Mouse (Mus musculus): ENCODE results near the gene Rab4a. TPM values are rescaled to one million over a fixed set of nuclear protein-coding genes. Genes with fewer than 3 reads are reported as not detected.
A peak's percentile ranks its signal among the peaks of the same experiment; 100 is the strongest.

The Rab4a gene
- polyA plus RNA-seq, 1 experiment from 2014 or later: 32.1 TPM

DNA sequence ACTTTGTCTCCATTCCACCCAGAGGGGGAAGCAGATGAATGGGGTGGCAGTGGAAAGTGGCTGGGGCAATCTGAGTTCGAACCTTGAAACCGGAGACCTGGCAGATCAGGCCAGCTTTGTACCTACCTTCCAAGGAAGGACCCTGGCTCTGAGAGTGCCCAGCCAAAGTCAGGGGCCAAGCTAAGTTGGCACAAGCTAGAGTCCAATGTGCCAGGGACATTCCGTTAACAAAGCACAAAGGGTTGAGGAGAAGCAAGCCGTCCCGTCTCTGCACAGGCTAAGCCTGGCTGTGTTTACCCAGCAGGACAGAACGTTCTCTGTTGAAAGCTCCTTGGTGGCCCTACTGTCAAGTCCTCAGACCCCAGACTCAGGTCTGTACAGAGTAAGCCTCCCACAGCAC is 19.6 kb upstream of the Rab4a start:
- H3K4me3 ChIP-seq (ENCODE audit: low read depth, low read length): no peak overlapping the region
- TF ChIP-seq EP300 (IDR thresholded peaks at IDR 0.05) (no peak), CTCF (IDR thresholded peaks at IDR 0.05) (no peak)
- H3K9ac ChIP-seq (replicated peaks; ENCODE audit: low read depth): no peak overlapping the region
- H3K4me1 ChIP-seq (ENCODE audit: insufficient read depth, low read depth, low read length): no peaks in the 10 kb centered on the region
- H3K4me2 ChIP-seq (replicated peaks; ENCODE audit: low read depth, low read length): no peak overlapping the region
- H3K27ac ChIP-seq (ENCODE audit: low read length): no peak overlapping the region
- no peaks in the 10 kb centered on the region for H3K27me3 ChIP-seq (replicated peaks; ENCODE audit: insufficient read depth, low read length)
- no peaks in the 10 kb centered on the region for H3K9me3 ChIP-seq (ENCODE audit: low read length)
- H3K36me3 ChIP-seq (ENCODE audit: insufficient read depth, low read length): no peaks in the 10 kb centered on the region
- ATAC-seq (no peak), DNase-seq (ENCODE audit: low spot score) (no peak)
- WGBS: 50% methylated on average over 6 of the region's 6 CpGs

DNA sequence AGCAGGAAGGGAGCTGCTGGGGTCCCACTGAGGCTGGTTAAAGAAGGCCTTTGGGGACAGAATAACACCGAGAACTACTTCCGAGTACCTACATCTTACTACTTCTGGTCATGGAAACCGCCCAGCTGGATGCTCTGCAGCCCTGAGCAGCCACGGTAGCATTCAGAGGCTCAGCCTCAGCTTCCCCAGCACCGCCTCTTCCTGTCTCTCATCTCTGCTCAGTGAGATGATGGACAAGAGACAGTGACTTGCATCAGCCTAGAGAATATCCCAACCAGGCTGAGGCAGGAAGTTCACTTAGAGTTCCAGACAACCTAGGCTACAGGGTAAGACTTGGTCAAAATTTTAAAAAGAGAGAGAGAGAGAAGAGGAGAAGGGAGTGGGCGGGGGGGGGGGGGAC is 19.1 kb upstream of the Rab4a start:
- H3K9ac ChIP-seq (replicated peaks; ENCODE audit: low read depth): no peak overlapping the region
- H3K4me2 ChIP-seq (replicated peaks; ENCODE audit: low read depth, low read length): no peak overlapping the region
- no peaks in the 10 kb centered on the region for H3K4me1 ChIP-seq (ENCODE audit: insufficient read depth, low read depth, low read length)
- ATAC-seq: no peak
- DNase-seq (ENCODE audit: low spot score): no peak
- H3K9me3 ChIP-seq (ENCODE audit: low read length): no peaks in the 10 kb centered on the region
- no peak overlapping the region for H3K4me3 ChIP-seq (ENCODE audit: low read depth, low read length)
- 65% methylated on average over 6 of the region's 6 CpGs for WGBS
- H3K36me3 ChIP-seq (ENCODE audit: insufficient read depth, low read length): no peaks in the 10 kb centered on the region
- TF ChIP-seq CTCF (IDR thresholded peaks at IDR 0.05) (no peak), EP300 (IDR thresholded peaks at IDR 0.05) (no peak)
- no peak overlapping the region for H3K27ac ChIP-seq (ENCODE audit: low read length)
- H3K27me3 ChIP-seq (replicated peaks; ENCODE audit: insufficient read depth, low read length): no peaks in the 10 kb centered on the region

DNA sequence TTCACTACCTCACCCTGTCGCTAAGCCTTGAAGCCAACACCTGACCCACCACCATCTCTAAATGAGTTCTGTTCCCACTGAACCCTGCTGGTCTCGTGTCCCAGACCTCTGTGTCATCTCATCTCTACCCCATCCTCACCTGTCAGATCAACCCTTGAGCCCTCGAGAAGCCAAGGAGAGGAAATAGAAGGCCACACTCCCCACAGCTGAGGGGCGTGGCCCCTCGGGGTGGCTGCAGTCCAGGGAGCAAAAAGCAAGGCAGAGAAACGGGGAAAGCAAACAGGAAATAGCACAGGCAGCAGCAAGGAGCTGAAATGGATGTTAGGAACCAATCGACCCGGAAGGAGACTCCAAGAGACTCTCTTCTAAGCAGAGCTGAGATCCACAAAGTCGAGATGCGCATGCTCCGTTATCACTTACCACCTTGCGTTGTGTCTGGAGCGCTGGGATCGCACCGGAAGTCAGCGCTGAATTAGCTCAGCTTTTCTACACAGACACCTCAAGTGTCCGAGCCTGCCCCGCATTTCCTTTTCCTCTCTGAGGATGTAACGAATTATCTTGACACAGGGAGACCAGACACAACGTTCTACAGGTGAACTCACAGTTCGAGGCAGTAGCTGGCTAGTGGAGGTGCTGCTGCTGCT is 18.4 kb upstream of the Rab4a start:
- TF ChIP-seq CTCF (IDR thresholded peaks at IDR 0.05) (no peak), EP300 (IDR thresholded peaks at IDR 0.05) (no peak)
- DNase-seq (ENCODE audit: low spot score): no peak
- no peak overlapping the region for H3K4me3 ChIP-seq (ENCODE audit: low read depth, low read length)
- H3K27ac ChIP-seq (ENCODE audit: low read length): no peak overlapping the region
- H3K4me2 ChIP-seq (replicated peaks; ENCODE audit: low read depth, low read length): peak overlapping the region; percentile 25; the same call in 1 of the 2 replicates
- 0 out of 2 replicates have a peak, but pooled peaks cover 4% of the 10 kb centered on the region for H3K27me3 ChIP-seq (replicated peaks; ENCODE audit: insufficient read depth, low read length)
- no peaks in the 10 kb centered on the region for H3K4me1 ChIP-seq (ENCODE audit: insufficient read depth, low read depth, low read length)
- H3K9me3 ChIP-seq (ENCODE audit: low read length): no peaks in the 10 kb centered on the region
- WGBS: 27% methylated on average over 21 of the region's 21 CpGs
- ATAC-seq: no peak
- no peaks in the 10 kb centered on the region for H3K36me3 ChIP-seq (ENCODE audit: insufficient read depth, low read length)
- H3K9ac ChIP-seq (replicated peaks; ENCODE audit: low read depth): no peak overlapping the region

DNA sequence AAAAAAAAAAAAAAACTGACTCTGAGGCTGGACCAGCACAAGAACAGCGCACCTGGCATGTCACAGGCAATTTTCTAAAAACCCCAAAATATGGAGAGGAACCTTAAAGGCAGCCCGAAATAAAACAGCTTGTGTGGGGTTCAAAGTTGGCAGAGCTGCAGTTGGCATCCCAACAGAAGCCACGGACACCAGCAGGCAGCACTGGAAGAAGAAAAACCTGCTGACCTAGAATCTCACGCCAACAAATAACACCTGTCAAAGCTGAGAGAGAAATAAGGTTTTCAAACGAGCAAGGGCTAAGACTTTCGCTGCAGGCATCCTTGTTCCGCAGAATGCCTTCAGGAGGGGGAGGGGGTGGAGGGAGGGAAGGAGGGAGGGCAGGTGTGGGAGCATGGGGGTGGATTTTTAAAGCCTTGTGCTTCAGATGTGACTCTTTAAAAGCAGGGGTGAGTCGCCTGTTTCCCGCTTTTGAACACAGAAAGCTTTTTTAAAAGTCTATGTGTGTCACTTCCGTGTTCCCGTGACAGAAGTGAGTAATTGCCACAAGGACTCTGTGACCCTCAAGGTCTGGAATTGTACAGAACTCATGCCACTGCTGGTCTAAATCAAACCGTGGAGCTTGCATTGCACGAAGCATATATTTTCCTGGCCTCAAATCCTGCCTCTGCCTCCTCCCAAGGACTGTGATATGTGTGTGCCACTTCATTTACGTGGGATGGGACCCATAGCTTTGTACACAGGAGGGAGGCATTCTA is 17.2 kb upstream of the Rab4a start:
- H3K36me3 ChIP-seq (ENCODE audit: insufficient read depth, low read length): no peaks in the 10 kb centered on the region
- H3K4me2 ChIP-seq (replicated peaks; ENCODE audit: low read depth, low read length): no peak overlapping the region
- no peak for ATAC-seq
- no peak overlapping the region for H3K27ac ChIP-seq (ENCODE audit: low read length)
- WGBS: 43% methylated on average over 14 of the region's 14 CpGs
- no peak overlapping the region for H3K4me3 ChIP-seq (ENCODE audit: low read depth, low read length)
- DNase-seq (ENCODE audit: low spot score): no peak
- H3K9me3 ChIP-seq (ENCODE audit: low read length): no peaks in the 10 kb centered on the region
- H3K4me1 ChIP-seq (ENCODE audit: insufficient read depth, low read depth, low read length): no peaks in the 10 kb centered on the region
- 0 out of 2 replicates have a peak, but pooled peaks cover 4% of the 10 kb centered on the region for H3K27me3 ChIP-seq (replicated peaks; ENCODE audit: insufficient read depth, low read length)
- no peak overlapping the region for H3K9ac ChIP-seq (replicated peaks; ENCODE audit: low read depth)
- TF ChIP-seq EP300 (IDR thresholded peaks at IDR 0.05): no peak

DNA sequence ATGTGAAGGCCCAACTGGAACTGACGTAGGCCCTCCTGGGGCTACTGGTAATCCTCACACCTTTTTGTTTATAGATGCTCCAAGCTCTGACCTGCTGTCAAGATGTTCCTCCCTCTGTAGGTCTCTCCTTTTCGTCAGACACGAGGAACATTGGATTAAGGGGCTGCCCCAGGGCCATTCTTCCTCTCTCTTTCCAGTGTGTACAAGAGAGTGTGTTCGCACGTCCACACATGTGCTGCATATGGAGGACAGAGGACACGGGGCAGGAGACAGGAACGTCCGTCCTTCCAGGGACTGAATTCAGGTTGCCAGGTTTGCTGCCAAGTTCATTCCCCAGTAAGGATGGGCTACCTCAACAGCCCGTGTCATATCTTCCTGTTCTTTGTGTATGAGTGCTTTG is 16.3 kb upstream of the Rab4a start:
- no peak for ATAC-seq
- H3K36me3 ChIP-seq (ENCODE audit: insufficient read depth, low read length): no peaks in the 10 kb centered on the region
- TF ChIP-seq CTCF (IDR thresholded peaks at IDR 0.05) (no peak), EP300 (IDR thresholded peaks at IDR 0.05) (no peak)
- no peak overlapping the region for H3K4me2 ChIP-seq (replicated peaks; ENCODE audit: low read depth, low read length)
- H3K4me1 ChIP-seq (ENCODE audit: insufficient read depth, low read depth, low read length): no peaks in the 10 kb centered on the region
- H3K4me3 ChIP-seq (ENCODE audit: low read depth, low read length): no peak overlapping the region
- H3K9ac ChIP-seq (replicated peaks; ENCODE audit: low read depth): no peak overlapping the region
- H3K9me3 ChIP-seq (ENCODE audit: low read length): no peaks in the 10 kb centered on the region
- DNase-seq (ENCODE audit: low spot score): no peak
- no peak overlapping the region for H3K27ac ChIP-seq (ENCODE audit: low read length)
- whole genome bisulfite sequencing: 65% methylated on average over 9 of the region's 9 CpGs
- H3K27me3 ChIP-seq (replicated peaks; ENCODE audit: insufficient read depth, low read length): 0 out of 2 replicates have a peak, but pooled peaks cover 4% of the 10 kb centered on the region

DNA sequence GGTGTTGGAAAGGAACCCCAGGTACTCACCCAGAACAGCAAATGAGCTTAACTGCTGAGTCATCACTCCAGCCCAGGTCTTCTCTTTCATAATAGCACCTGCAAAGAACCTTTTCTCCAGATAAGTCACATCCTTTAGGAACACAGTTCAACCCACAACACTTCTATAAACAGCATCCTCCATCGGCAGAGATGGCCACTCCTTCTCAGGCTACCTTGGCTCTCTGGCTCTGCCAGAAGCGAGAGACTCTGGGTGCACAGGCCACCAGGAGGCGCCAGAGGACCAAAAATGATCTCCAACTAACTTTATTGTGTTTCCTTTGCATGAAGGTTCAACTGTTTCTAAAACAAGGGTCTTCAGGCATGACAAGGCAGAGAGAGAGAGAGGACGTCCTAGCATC is 15.8 kb upstream of the Rab4a start:
- 0% methylated on average over 4 of the region's 4 CpGs for WGBS
- DNase-seq (ENCODE audit: low spot score) (peak; percentile 86), ATAC-seq (0 out of 2 replicates have a peak, but pooled peaks have one; percentile 27)
- Histone ChIP-seq H3K4me2 (replicated peaks; ENCODE audit: low read depth, low read length) (no peak overlapping the region), H3K9me3 (ENCODE audit: low read length) (no peaks in the 10 kb centered on the region), H3K27ac (ENCODE audit: low read length) (no peak overlapping the region), H3K27me3 (replicated peaks; ENCODE audit: insufficient read depth, low read length) (0 out of 2 replicates have a peak, but pooled peaks cover 4% of the 10 kb centered on the region), H3K4me3 (ENCODE audit: low read depth, low read length) (no peak overlapping the region), H3K9ac (replicated peaks; ENCODE audit: low read depth) (no peak overlapping the region), H3K4me1 (ENCODE audit: insufficient read depth, low read depth, low read length) (no peaks in the 10 kb centered on the region), H3K36me3 (ENCODE audit: insufficient read depth, low read length) (no peaks in the 10 kb centered on the region)
- peak; percentile 94 for TF ChIP-seq CTCF (IDR thresholded peaks at IDR 0.05)
- TF ChIP-seq EP300 (IDR thresholded peaks at IDR 0.05): no peak

Measured in lung, postnatal 0 days (tissue).